Mouse (Mus musculus): ENCODE results near the gene Slc29a4. TPM values are rescaled to one million over a fixed set of nuclear protein-coding genes. Genes with fewer than 3 reads are reported as not detected.

The Slc29a4 gene
- polyA plus RNA-seq, 2 experiments = 5.8 to 8.0 TPM

DNA sequence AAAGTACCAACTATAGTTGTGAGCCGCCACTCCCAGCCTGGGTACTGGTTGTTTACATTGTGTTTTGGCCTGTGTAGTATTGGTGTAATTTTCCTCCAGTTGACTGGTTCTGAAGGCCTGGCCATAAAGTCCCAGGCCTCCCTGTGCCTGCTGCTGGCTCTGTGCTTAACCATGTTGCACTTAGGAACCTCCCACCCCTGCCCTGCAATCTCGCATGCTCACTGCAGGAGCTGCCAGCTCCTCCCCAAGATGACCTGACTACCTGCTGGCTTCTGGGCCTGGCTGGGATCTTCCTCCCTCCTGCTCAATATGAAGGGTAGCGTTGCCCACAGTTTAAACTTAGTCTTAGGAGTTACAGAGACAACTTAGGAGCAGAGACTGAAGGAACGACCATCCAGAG lies 40.0 kb upstream of the Slc29a4 start:
- DNase-seq (ENCODE audit: low spot score) = no peak
- no peak overlapping the region for H3K27ac ChIP-seq (replicated peaks; ENCODE audit: low read depth, low read length)
- H3K4me2 ChIP-seq (replicated peaks; ENCODE audit: low read depth, low read length, severe bottlenecking) = no peak overlapping the region
- no peaks in the 10 kb centered on the region for H3K9me3 ChIP-seq (ENCODE audit: control insufficient read depth, low read length)
- H3K4me1 ChIP-seq (ENCODE audit: control insufficient read depth, insufficient read depth, low read length) = peaks cover 10% of the 10 kb centered on the region; the same call in 1 of the 2 replicates
- ATAC-seq (ENCODE audit: low FRiP score, low read depth) = no peak
- H3K4me3 ChIP-seq (replicated peaks; ENCODE audit: low read length) = no peak overlapping the region
- H3K9ac ChIP-seq (ENCODE audit: low read depth, low read length, severe bottlenecking) = no peak overlapping the region
- WGBS = 67% methylated on average over 4 of the region's 4 CpGs
- TF ChIP-seq POLR2A (IDR thresholded peaks at IDR 0.05; ENCODE audit: borderline replicate concordance, extremely low read depth, insufficient read depth, insufficient read length) = no peak
- H3K27me3 ChIP-seq (ENCODE audit: control insufficient read depth, insufficient read depth, low read length) = no peaks in the 10 kb centered on the region
- H3K36me3 ChIP-seq (ENCODE audit: control insufficient read depth, insufficient read depth, low read length) = peaks cover 24% of the 10 kb centered on the region

DNA sequence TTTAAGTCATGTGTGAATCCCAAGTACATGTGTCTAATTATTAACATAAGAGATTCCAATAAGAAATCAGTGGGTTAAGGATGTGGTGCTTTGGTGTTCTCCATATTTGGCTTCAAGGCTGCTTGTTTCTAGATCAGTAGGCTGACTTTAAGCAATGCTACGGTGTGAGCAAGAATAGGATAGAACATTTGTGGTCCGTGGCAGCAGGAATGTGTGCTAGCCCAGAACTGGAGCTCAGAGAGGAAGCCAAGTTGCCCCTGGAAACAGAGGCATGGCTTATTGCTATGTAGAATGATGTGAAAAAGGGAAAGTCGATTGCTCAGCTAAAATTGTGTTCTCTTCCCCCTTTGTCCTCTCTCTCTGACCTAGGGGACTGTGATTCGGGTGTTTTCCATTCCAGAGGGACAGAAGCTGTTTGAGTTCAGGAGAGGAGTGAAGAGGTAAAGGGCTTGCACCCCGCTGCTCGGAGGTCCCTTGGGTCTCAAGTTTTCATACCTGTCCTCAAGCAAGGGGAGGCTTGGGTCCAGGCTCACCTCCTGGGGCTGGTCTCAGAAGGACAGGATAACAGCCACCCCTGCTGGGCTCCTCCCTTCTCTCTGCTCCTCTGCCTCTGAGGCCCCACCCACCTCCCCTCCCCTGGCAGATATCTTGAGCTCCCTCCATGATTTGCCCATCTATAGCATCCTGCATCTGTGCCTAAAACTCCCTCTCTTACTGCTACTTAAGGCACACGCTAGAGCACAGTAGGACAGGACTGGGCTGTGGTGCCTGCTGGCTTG lies 31.5 kb upstream of the Slc29a4 start:
- WGBS = 92% methylated on average over 7 of the region's 7 CpGs
- Histone ChIP-seq H3K9ac (ENCODE audit: low read depth, low read length, severe bottlenecking) (no peak overlapping the region), H3K4me2 (replicated peaks; ENCODE audit: low read depth, low read length, severe bottlenecking) (no peak overlapping the region), H3K4me1 (ENCODE audit: control insufficient read depth, insufficient read depth, low read length) (no peaks in the 10 kb centered on the region), H3K9me3 (ENCODE audit: control insufficient read depth, low read length) (no peaks in the 10 kb centered on the region), H3K36me3 (ENCODE audit: control insufficient read depth, insufficient read depth, low read length) (peaks cover 99% of the 10 kb centered on the region), H3K27me3 (ENCODE audit: control insufficient read depth, insufficient read depth, low read length) (no peaks in the 10 kb centered on the region), H3K27ac (replicated peaks; ENCODE audit: low read depth, low read length) (no peak overlapping the region), H3K4me3 (replicated peaks; ENCODE audit: low read length) (no peak overlapping the region)
- ATAC-seq (ENCODE audit: low FRiP score, low read depth) (no peak), DNase-seq (ENCODE audit: low spot score) (no peak)
- TF ChIP-seq POLR2A (IDR thresholded peaks at IDR 0.05; ENCODE audit: borderline replicate concordance, extremely low read depth, insufficient read depth, insufficient read length) = no peak

DNA sequence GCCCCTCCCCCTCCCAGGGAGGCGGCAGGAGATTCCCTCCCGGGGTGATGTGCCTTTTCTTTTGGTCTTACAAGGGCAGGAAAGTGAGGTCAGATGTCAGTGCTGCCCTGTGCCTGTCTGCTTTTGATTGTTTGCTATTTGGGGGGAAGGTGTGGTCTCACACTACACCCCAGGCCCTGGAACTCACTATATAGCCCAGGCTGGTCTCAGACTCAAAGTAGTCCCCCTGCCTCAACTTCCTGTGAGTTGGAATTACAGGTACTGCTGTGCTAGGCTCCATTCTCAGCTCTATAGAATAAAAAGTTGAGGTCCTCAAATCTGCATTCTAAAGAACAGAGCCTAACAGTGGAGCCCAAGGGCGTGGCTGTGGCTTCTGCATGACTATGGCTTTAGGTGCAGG lies 24.4 kb upstream of the Slc29a4 start:
- DNase-seq (ENCODE audit: low spot score) (no peak), ATAC-seq (ENCODE audit: low FRiP score, low read depth) (no peak)
- Histone ChIP-seq H3K9ac (ENCODE audit: low read depth, low read length, severe bottlenecking) (no peak overlapping the region), H3K4me3 (replicated peaks; ENCODE audit: low read length) (no peak overlapping the region), H3K27me3 (ENCODE audit: control insufficient read depth, insufficient read depth, low read length) (no peaks in the 10 kb centered on the region), H3K27ac (replicated peaks; ENCODE audit: low read depth, low read length) (no peak overlapping the region), H3K36me3 (ENCODE audit: control insufficient read depth, insufficient read depth, low read length) (peaks cover 78% of the 10 kb centered on the region), H3K9me3 (ENCODE audit: control insufficient read depth, low read length) (no peaks in the 10 kb centered on the region), H3K4me1 (ENCODE audit: control insufficient read depth, insufficient read depth, low read length) (no peaks in the 10 kb centered on the region), H3K4me2 (replicated peaks; ENCODE audit: low read depth, low read length, severe bottlenecking) (no peak overlapping the region)
- 42% methylated on average over 3 of the region's 3 CpGs for WGBS
- TF ChIP-seq POLR2A (IDR thresholded peaks at IDR 0.05; ENCODE audit: borderline replicate concordance, extremely low read depth, insufficient read depth, insufficient read length) = no peak

DNA sequence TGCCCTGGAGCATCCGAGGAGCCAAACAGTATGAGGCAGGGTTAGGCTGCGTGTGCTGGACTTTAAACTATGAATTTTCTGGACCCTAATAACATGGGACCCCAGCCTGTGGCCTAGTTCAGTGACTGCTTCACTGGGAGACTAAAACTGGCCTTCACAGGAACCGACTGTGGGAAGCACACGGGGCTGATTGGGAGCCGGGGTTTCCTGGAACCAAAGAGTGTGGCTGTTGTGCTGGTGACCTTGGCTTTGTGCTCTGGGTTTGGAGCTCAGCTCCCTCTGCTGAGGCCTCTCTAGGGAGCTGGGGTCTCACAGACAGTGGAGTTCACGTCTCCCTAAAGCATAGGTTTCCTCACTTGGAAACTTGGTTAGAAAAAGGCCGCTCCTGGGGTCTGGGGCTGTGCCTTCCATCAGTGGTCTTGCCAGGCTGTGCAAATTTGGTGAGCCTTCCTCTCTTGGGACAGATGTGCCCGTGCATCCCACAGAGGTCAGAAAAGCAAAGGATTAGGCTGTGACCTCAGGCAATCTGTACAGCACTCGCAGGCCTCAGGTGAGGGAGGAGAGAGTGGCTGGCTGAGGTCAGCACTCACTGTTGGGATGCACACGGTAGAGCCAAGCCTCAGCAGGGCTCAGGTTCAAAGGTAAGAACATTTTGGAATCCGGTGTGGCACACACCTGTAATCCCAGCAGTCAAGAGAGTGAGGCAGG lies 23.6 kb upstream of the Slc29a4 start:
- peaks cover 71% of the 10 kb centered on the region for H3K36me3 ChIP-seq (ENCODE audit: control insufficient read depth, insufficient read depth, low read length)
- ATAC-seq (ENCODE audit: low FRiP score, low read depth) (no peak), DNase-seq (ENCODE audit: low spot score) (no peak)
- WGBS = 85% methylated on average over 11 of the region's 11 CpGs
- no peak overlapping the region for H3K9ac ChIP-seq (ENCODE audit: low read depth, low read length, severe bottlenecking)
- H3K4me1 ChIP-seq (ENCODE audit: control insufficient read depth, insufficient read depth, low read length) = no peaks in the 10 kb centered on the region
- no peaks in the 10 kb centered on the region for H3K9me3 ChIP-seq (ENCODE audit: control insufficient read depth, low read length)
- no peak for TF ChIP-seq POLR2A (IDR thresholded peaks at IDR 0.05; ENCODE audit: borderline replicate concordance, extremely low read depth, insufficient read depth, insufficient read length)
- no peak overlapping the region for H3K27ac ChIP-seq (replicated peaks; ENCODE audit: low read depth, low read length)
- no peaks in the 10 kb centered on the region for H3K27me3 ChIP-seq (ENCODE audit: control insufficient read depth, insufficient read depth, low read length)
- H3K4me2 ChIP-seq (replicated peaks; ENCODE audit: low read depth, low read length, severe bottlenecking) = no peak overlapping the region
- no peak overlapping the region for H3K4me3 ChIP-seq (replicated peaks; ENCODE audit: low read length)

DNA sequence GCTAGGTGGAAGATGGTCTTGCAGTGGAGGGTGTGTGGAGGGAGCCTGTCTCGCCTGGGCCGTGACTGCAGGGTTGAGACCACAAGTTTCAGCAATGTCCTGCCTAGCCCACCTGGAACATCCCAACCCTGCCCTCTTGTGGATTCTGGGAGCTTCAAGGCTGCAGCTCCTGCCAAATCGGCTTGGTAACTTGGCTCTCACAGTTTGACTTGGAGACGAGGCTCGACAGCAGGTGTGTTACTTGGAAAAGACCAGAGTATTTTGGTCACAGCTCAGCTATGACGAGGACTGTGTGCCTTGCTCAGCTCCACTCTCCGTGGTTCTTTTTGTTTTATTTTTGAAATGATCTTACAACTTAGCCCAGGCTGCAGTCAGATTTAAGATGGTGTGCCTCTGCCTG lies 22.6 kb upstream of the Slc29a4 start:
- H3K4me1 ChIP-seq (ENCODE audit: control insufficient read depth, insufficient read depth, low read length) = no peaks in the 10 kb centered on the region
- no peak overlapping the region for H3K4me2 ChIP-seq (replicated peaks; ENCODE audit: low read depth, low read length, severe bottlenecking)
- H3K4me3 ChIP-seq (replicated peaks; ENCODE audit: low read length) = no peak overlapping the region
- H3K9me3 ChIP-seq (ENCODE audit: control insufficient read depth, low read length) = no peaks in the 10 kb centered on the region
- peaks cover 60% of the 10 kb centered on the region for H3K36me3 ChIP-seq (ENCODE audit: control insufficient read depth, insufficient read depth, low read length)
- ATAC-seq (ENCODE audit: low FRiP score, low read depth) (no peak), DNase-seq (ENCODE audit: low spot score) (no peak)
- H3K27ac ChIP-seq (replicated peaks; ENCODE audit: low read depth, low read length) = no peak overlapping the region
- 74% methylated on average over 7 of the region's 7 CpGs for WGBS
- H3K27me3 ChIP-seq (ENCODE audit: control insufficient read depth, insufficient read depth, low read length) = no peaks in the 10 kb centered on the region
- H3K9ac ChIP-seq (ENCODE audit: low read depth, low read length, severe bottlenecking) = no peak overlapping the region
- TF ChIP-seq POLR2A (IDR thresholded peaks at IDR 0.05; ENCODE audit: borderline replicate concordance, extremely low read depth, insufficient read depth, insufficient read length) = no peak

Data from limb, embryonic 14.5 days (tissue).